Comparison of ENCODE assay signal across 7 mouse cellular contexts in the genomic region with DNA sequence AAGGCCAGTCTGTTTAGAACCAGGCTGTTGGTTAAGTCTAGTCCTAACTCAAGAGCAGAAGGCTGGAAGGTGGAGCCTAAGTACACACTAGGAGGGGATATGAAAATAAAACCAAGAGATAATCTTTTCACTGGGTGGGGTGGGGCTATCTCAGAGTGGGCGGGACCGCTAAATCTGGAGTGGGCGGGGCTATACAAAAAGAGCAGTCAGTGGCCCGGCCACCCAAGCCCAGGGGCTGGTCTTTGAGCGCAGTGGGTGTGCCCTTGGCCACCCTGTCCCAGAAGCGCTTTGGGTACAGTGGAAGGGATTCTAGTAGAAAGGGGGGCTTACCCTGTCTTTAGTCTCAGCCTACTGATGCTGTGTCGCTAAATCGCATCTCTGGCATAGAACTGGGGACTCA. TPM values are rescaled to one million over a fixed set of nuclear protein-coding genes. Genes with fewer than 3 reads are reported as not detected.
A peak's percentile ranks its signal among the peaks of the same experiment; 100 is the strongest.
DNase-seq lines count a peak whose midpoint lies in the region; ATAC-seq and TF ChIP-seq lines count a peak whose summit lies in the region.

No protein-coding gene starts in this region.

- H3K36me3 ChIP-seq in lung, embryonic 14.5 days (ENCODE audit: insufficient read depth) = no peaks in the 10 kb centered on the region
- H3K36me3 ChIP-seq in forebrain, embryonic 14.5 days (ENCODE audit: control insufficient read depth, insufficient read depth, low read length) = no peaks in the 10 kb centered on the region
- H3K36me3 ChIP-seq in stomach, embryonic 14.5 days (ENCODE audit: control insufficient read depth, insufficient read depth, low read length) = no peaks in the 10 kb centered on the region

- peak; percentile 83 for ATAC-seq in lung, embryonic 14.5 days (ENCODE audit: insufficient read depth)
- peak; percentile 44; the same call in 1 of the 2 replicates for ATAC-seq in forebrain, embryonic 14.5 days
- ATAC-seq in stomach, embryonic 14.5 days (ENCODE audit: insufficient number of reproducible peaks, insufficient read depth, low FRiP score, low read depth) = peak; percentile 79

- H3K27me3 ChIP-seq in lung, embryonic 14.5 days (ENCODE audit: insufficient read depth, low read length) = peaks cover 24% of the 10 kb centered on the region
- peaks cover 13% of the 10 kb centered on the region for H3K27me3 ChIP-seq in forebrain, embryonic 14.5 days (replicated peaks; ENCODE audit: control insufficient read depth, insufficient read depth, low read length)
- H3K27me3 ChIP-seq in stomach, embryonic 14.5 days (ENCODE audit: control insufficient read depth, insufficient read depth, low read length) = 0 out of 2 replicates have a peak, but pooled peaks cover 10% of the 10 kb centered on the region

- peak overlapping the region; percentile 47 for H3K4me3 ChIP-seq in lung, embryonic 14.5 days (ENCODE audit: low read depth, low read length)
- H3K4me3 ChIP-seq in forebrain, embryonic 14.5 days (ENCODE audit: low read depth, low read length) = peak overlapping the region; percentile 47
- peak overlapping the region; percentile 37 for H3K4me3 ChIP-seq in stomach, embryonic 14.5 days (ENCODE audit: low read depth, low read length)

- no peak for TF ChIP-seq CTCF in lung, embryonic 14.5 days (IDR thresholded peaks at IDR 0.05; ENCODE audit: low read depth)

- 9% methylated on average over 8 of the region's 8 CpGs for WGBS in lung, embryonic 14.5 days
- WGBS in forebrain, embryonic 14.5 days = 10% methylated on average over 8 of the region's 8 CpGs
- 8% methylated on average over 8 of the region's 8 CpGs for WGBS in stomach, embryonic 14.5 days

- peaks cover 4% of the 10 kb centered on the region; the same call in 1 of the 2 replicates for H3K4me1 ChIP-seq in lung, embryonic 14.5 days (ENCODE audit: insufficient read depth)
- 0 out of 2 replicates have a peak, but pooled peaks cover 5% of the 10 kb centered on the region for H3K4me1 ChIP-seq in forebrain, embryonic 14.5 days (ENCODE audit: control insufficient read depth, insufficient read depth, low read length)
- peaks cover 3% of the 10 kb centered on the region; the same call in 1 of the 2 replicates for H3K4me1 ChIP-seq in stomach, embryonic 14.5 days (ENCODE audit: control insufficient read depth, insufficient read depth, low read length)

- peak; percentile 71 for DNase-seq in lung, embryonic 14.5 days
- DNase-seq in lung, postnatal 14 days = no peak
- no peak for DNase-seq in forebrain, embryonic 14.5 days (ENCODE audit: low spot score)
- peak; percentile 74 for DNase-seq in liver
- no peak for DNase-seq in urinary bladder, postnatal 25 days (ENCODE audit: low spot score)
- DNase-seq in adrenal gland, adult 8-10 months = no peak

- no peaks in the 10 kb centered on the region; the same call in 1 of the 2 replicates for H3K9me3 ChIP-seq in lung, embryonic 14.5 days (ENCODE audit: low read depth, low read length)
- H3K9me3 ChIP-seq in forebrain, embryonic 14.5 days (replicated peaks; ENCODE audit: control insufficient read depth, low read length) = no peaks in the 10 kb centered on the region
- H3K9me3 ChIP-seq in stomach, embryonic 14.5 days (ENCODE audit: control insufficient read depth, low read depth, low read length) = no peaks in the 10 kb centered on the region

- no peak overlapping the region for H3K27ac ChIP-seq in lung, embryonic 14.5 days (ENCODE audit: low read depth)
- no peak overlapping the region for H3K27ac ChIP-seq in forebrain, embryonic 14.5 days (ENCODE audit: low read depth, low read length)
- H3K27ac ChIP-seq in stomach, embryonic 14.5 days (ENCODE audit: low read length) = peak overlapping the region; percentile 21; the same call in 1 of the 2 replicates

- peak overlapping the region; percentile 82 for H3K4me2 ChIP-seq in lung, embryonic 14.5 days
- peak overlapping the region; percentile 75 for H3K4me2 ChIP-seq in forebrain, embryonic 14.5 days (ENCODE audit: low read length)
- peak overlapping the region; percentile 69 for H3K4me2 ChIP-seq in stomach, embryonic 14.5 days (replicated peaks; ENCODE audit: low read depth, low read length)

- H3K9ac ChIP-seq in lung, embryonic 14.5 days = peak overlapping the region; percentile 60
- peak overlapping the region; percentile 84 for H3K9ac ChIP-seq in forebrain, embryonic 14.5 days (ENCODE audit: low read length)
- no peak overlapping the region for H3K9ac ChIP-seq in stomach, embryonic 14.5 days (replicated peaks; ENCODE audit: low read depth, low read length)

RNA-seq across cellular contexts. Expression of a gene that starts 0.5 kb away (rescaled TPM):
- polyA plus RNA-seq in lung, embryonic 14.5 days (2014; fragmentation: Nextera tagmentation; extraction: Ambion mirVana) = 26.5 and 26.7 TPM in 2 replicates
- polyA plus RNA-seq in forebrain, embryonic 14.5 days (2014; fragmentation: Nextera tagmentation; extraction: Ambion mirVana) = 22.6 and 23.2 TPM in 2 replicates
- 36.6 and 40.1 TPM in 2 replicates for polyA plus RNA-seq in stomach, embryonic 14.5 days (2014; fragmentation: Nextera tagmentation; extraction: Ambion mirVana)
- 10 to 100 TPM; 32.4 to 44.0 (median 39.1) TPM for total RNA-seq in adrenal gland, adult 8-10 months (2022)

RNA-seq across cellular contexts. Expression of a gene that starts 0.6 kb away (rescaled TPM):
- polyA plus RNA-seq in lung, embryonic 14.5 days (2014; fragmentation: Nextera tagmentation; extraction: Ambion mirVana) = 2.6 and 2.9 TPM in 2 replicates
- polyA plus RNA-seq in forebrain, embryonic 14.5 days (2014; fragmentation: Nextera tagmentation; extraction: Ambion mirVana) = 3.3 and 6.6 TPM in 2 replicates
- 3.5 and 4.0 TPM in 2 replicates for polyA plus RNA-seq in stomach, embryonic 14.5 days (2014; fragmentation: Nextera tagmentation; extraction: Ambion mirVana)
- total RNA-seq in adrenal gland, adult 8-10 months (2022) = under 1 TPM; 0.20 to 0.59 (median 0.38) TPM

RNA-seq across cellular contexts. Expression of a gene that starts 23.7 kb away (rescaled TPM):
- polyA plus RNA-seq in lung, embryonic 14.5 days (2014; fragmentation: Nextera tagmentation; extraction: Ambion mirVana) = 0.14 and 0.33 TPM in 2 replicates
- polyA plus RNA-seq in forebrain, embryonic 14.5 days (2014; fragmentation: Nextera tagmentation; extraction: Ambion mirVana) = not detected in 2 replicates
- polyA plus RNA-seq in stomach, embryonic 14.5 days (2014; fragmentation: Nextera tagmentation; extraction: Ambion mirVana) = 0.64 and 1.1 TPM in 2 replicates
- total RNA-seq in adrenal gland, adult 8-10 months (2022) = 10 to 100 TPM in 2 of 4 experiments, 1 to 10 TPM in 2; 6.2 to 12.9 (median 9.9) TPM

RNA-seq across cellular contexts. Expression of a gene that starts 40.7 kb away (rescaled TPM):
- 96.6 and 121 TPM in 2 replicates for polyA plus RNA-seq in lung, embryonic 14.5 days (2014; fragmentation: Nextera tagmentation; extraction: Ambion mirVana)
- 65.1 and 66.6 TPM in 2 replicates for polyA plus RNA-seq in forebrain, embryonic 14.5 days (2014; fragmentation: Nextera tagmentation; extraction: Ambion mirVana)
- polyA plus RNA-seq in stomach, embryonic 14.5 days (2014; fragmentation: Nextera tagmentation; extraction: Ambion mirVana) = 93.0 and 110 TPM in 2 replicates
- total RNA-seq in adrenal gland, adult 8-10 months (2022) = 10 to 100 TPM; 39.2 to 55.5 (median 46.6) TPM

RNA-seq across cellular contexts. Expression of a gene that starts 40.9 kb away (rescaled TPM):
- polyA plus RNA-seq in lung, embryonic 14.5 days (2014; fragmentation: Nextera tagmentation; extraction: Ambion mirVana) = not detected in 2 replicates
- polyA plus RNA-seq in forebrain, embryonic 14.5 days (2014; fragmentation: Nextera tagmentation; extraction: Ambion mirVana) = 0.28 TPM in 1 of 2 replicates, not detected in the other
- polyA plus RNA-seq in stomach, embryonic 14.5 days (2014; fragmentation: Nextera tagmentation; extraction: Ambion mirVana) = 0.73 and 1.3 TPM in 2 replicates
- not detected for total RNA-seq in adrenal gland, adult 8-10 months (2022)

Comparison
In these comparisons a context has a peak if more than half of its experiments do, and no peak if none do; other contexts are left out.
1. DNase-seq: peak in lung, embryonic 14.5 days (single experiment) and liver (single experiment); none in lung, postnatal 14 days (single experiment), forebrain, embryonic 14.5 days (single experiment), urinary bladder, postnatal 25 days (single experiment) and adrenal gland, adult 8-10 months (single experiment).
2. Peak in every context shown above with its lines, with median percentiles within 50 percentile points of each other: ATAC-seq, H3K4me2 ChIP-seq and H3K4me3 ChIP-seq.